Mouse (Mus musculus) retina, adult 2 months (tissue): Measurements from ENCODE around the gene Mpzl2.
A peak's percentile ranks its signal among the peaks of the same experiment; 100 is the strongest.
"Not testable (repeated sequence)": the region's sequence is repeated elsewhere in the genome, so short reads cannot be mapped to it uniquely, and the experiment has no call there.

Source experiments
- DNase-seq: peaks from one replicate; pipeline ENCODE4 v3.0.0-alpha.2; 2012; ENCODE audit warnings: low read depth, low spot score

Gene Mpzl2

GRCm38 (mm10) chr9:45034526-45034925 is 5.1 kb upstream of the Mpzl2 start:
- DNase-seq = no peak

GRCm38 (mm10) chr9:45037803-45038202 is 1.8 kb upstream of the Mpzl2 start:
- not testable (repeated sequence) for DNase-seq

- no peak for DNase-seq
These were observed 657 bp downstream of the Mpzl2 start for GRCm38 (mm10) chr9:45040066-45040845.

- DNase-seq = no peak
These were observed 1.7 kb downstream of the Mpzl2 start for GRCm38 (mm10) chr9:45041131-45041838.

- DNase-seq = no peak
These were observed 2.6 kb downstream of the Mpzl2 start for GRCm38 (mm10) chr9:45042056-45042720.

- no peak for DNase-seq
These were observed 3.3 kb downstream of the Mpzl2 start for GRCm38 (mm10) chr9:45042947-45043346.

GRCm38 (mm10) chr9:45046973-45047372 is 7.4 kb downstream of the Mpzl2 start:
- DNase-seq = no peak

- DNase-seq = no peak
These were observed 8.9 kb downstream of the Mpzl2 start for GRCm38 (mm10) chr9:45048511-45048910.

GRCm38 (mm10) chr9:45049731-45050130 is 10.1 kb downstream of the Mpzl2 start:
- no peak for DNase-seq

- no peak for DNase-seq
These were observed 10.7 kb downstream of the Mpzl2 start for GRCm38 (mm10) chr9:45050301-45050700.

GRCm38 (mm10) chr9:45055082-45055713 is 15.6 kb downstream of the Mpzl2 start, which contains the start of gene Mpzl3:
Gene Mpzl3, plus strand, starts transcription at chr9:45055186.
- DNase-seq = peak; percentile 93

GRCm38 (mm10) chr9:45058304-45058940 is 18.8 kb downstream of the Mpzl2 start:
- no peak for DNase-seq

GRCm38 (mm10) chr9:45060151-45060550 is 20.6 kb downstream of the Mpzl2 start:
- DNase-seq = no peak

- DNase-seq = no peak
These were observed 23.1 kb downstream of the Mpzl2 start for GRCm38 (mm10) chr9:45062677-45063076.

GRCm38 (mm10) chr9:45064421-45064820 is 24.8 kb downstream of the Mpzl2 start:
- no peak for DNase-seq

GRCm38 (mm10) chr9:45066735-45067134 is 27.1 kb downstream of the Mpzl2 start:
- DNase-seq = no peak

GRCm38 (mm10) chr9:45071800-45072199 is 32.2 kb downstream of the Mpzl2 start:
- DNase-seq = no peak

GRCm38 (mm10) chr9:45077859-45078258 is 38.3 kb downstream of the Mpzl2 start:
- no peak for DNase-seq

GRCm38 (mm10) chr9:45079011-45079410 is 39.4 kb downstream of the Mpzl2 start, which contains the start of gene Jaml:
Gene Jaml, plus strand, starts transcription at chr9:45079183.
- DNase-seq = no peak

GRCm38 (mm10) chr9:45083132-45083531 is 43.5 kb downstream of the Mpzl2 start:
- DNase-seq = no peak

- no peak for DNase-seq
These were observed 45.0 kb downstream of the Mpzl2 start for GRCm38 (mm10) chr9:45084556-45084955.
